Mouse (Mus musculus) embryonic fibroblast, embryonic 13.5 days (primary cell): ENCODE measurements around the gene BC016579.

Source experiments
- CTCF ChIP-seq: IDR thresholded peaks from 2 replicates; pipeline ENCODE4 v1.5.1; 2011; ENCODE audit warnings: mild to moderate bottlenecking, control low read depth, low read length, moderate library complexity, borderline replicate concordance; ENCODE audit not compliant: insufficient read depth
- POLR2A ChIP-seq: IDR thresholded peaks from 2 replicates; pipeline ENCODE4 v1.6.1; 2011; ENCODE audit warnings: low read depth, mild to moderate bottlenecking, control low read depth, low read length, moderate library complexity

DNA sequence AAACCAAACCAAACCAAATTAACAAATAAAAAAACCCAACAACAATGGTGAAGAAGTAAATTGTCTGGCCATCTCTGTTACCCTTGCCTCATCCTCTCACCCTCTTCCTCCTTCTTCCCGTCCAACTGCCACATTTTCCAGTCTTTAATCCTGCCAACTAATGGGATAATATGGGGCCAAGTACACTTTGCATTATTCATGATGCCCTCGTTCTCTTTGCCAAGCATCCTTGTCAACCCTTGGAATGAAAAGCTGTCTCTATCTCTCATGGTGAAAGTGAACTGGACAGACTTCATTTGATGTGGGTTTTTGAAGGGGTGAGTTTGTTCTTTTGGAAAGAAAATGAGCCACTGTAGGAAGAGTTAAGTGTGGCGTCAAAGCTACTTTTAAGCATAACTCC, 39.0 kb upstream of the BC016579 start:
- TF ChIP-seq CTCF (no peak), POLR2A (no peak)
